Mouse (Mus musculus): ENCODE measurements around the gene Phkb. TPM values are rescaled to one million over a fixed set of nuclear protein-coding genes. Genes with fewer than 3 reads are reported as not detected.
A peak's percentile ranks its signal among the peaks of the same experiment; 100 is the strongest.

Gene Phkb
- total and polyA plus RNA-seq, 3 experiments, result 14.1 to 18.6 TPM; not detected in 1

DNA sequence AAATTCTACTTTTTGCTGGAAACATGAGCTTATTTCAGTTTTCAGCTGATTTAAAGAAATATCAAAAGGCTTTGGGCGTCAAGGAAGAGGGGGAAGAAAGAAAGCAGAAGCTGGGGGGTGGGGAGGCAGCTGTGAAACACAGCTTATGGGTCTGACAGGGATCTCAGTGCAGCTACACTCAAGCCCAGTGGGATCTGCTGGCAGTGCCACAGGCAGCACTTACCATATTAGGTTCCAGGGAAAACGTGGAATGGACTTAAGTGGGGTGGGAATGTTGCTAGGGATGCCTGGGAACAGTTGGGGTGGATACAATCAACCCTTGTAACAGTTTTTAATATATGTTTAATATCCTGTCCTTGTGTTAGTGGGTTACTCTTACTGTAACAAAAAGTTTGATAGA lies 201.3 kb downstream of the Phkb start (continued):
- no peak for TF ChIP-seq ZNF384 (IDR thresholded peaks at IDR 0.05; ENCODE audit: low read depth, low read length)
- no peak for TF ChIP-seq RCOR1 (IDR thresholded peaks at IDR 0.05; ENCODE audit: low read depth, low read length)

DNA sequence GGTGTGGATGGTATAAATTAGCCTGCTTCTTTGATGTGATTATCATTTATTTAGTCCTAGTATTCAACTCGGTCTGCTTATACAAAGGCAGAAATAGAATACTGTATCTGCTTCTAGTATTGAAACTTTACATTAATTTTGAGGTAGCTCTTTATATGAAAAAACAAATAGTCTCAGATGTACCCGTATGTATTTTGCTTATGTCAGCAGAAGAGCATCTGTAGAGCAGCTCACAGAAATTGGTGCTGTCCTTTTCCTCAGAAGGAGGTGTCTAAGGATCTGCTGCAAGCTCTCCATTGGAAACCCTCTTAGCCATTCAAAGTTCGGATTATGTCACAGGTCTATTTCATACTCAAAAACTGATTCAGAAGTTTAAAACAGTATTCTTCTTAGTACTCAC lies 210.1 kb downstream of the Phkb start:
- Histone ChIP-seq H3K27me3 (ENCODE audit: control insufficient read depth in 1 of 2, insufficient read depth in 2 of 2, low read length in 2 of 2) (no peaks in the 10 kb centered on the region), H3K27ac (ENCODE audit: control insufficient read depth, low read depth, low read length) (no peak overlapping the region), H3K9me3 (replicated peaks; ENCODE audit: insufficient read depth, low read length) (no peaks in the 10 kb centered on the region), H3K79me2 (ENCODE audit: control insufficient read depth, insufficient read depth, low read length, poor library complexity) (no peaks in the 10 kb centered on the region), H3K4me1 (ENCODE audit: control insufficient read depth in 1 of 2, insufficient read depth in 2 of 2, low read length in 2 of 2) (no peaks in the 10 kb centered on the region), H3K36me3 (ENCODE audit: control insufficient read depth in 1 of 2, insufficient read depth in 2 of 2, low read length in 2 of 2) (peaks cover 0 to 2% of the 10 kb centered on the region in 2 experiments; a peak in 1 of 4 replicates), H3K9ac (ENCODE audit: control insufficient read depth, low read depth, low read length, poor library complexity, severe bottlenecking) (no peak overlapping the region), H3K4me3 (ENCODE audit: control insufficient read depth in 1 of 2, insufficient read depth in 1 of 2, low read depth in 2 of 2, low read length in 2 of 2) (no peak overlapping the region)
- no peak for DNase-seq (ENCODE audit: low read depth, low spot score)
- TF ChIP-seq CHD2 (IDR thresholded peaks at IDR 0.05; ENCODE audit: low read length) (no peak), MAFK (IDR thresholded peaks at IDR 0.05; ENCODE audit: borderline replicate concordance, low read depth, low read length) (0 out of 2 replicates have a peak, but pooled peaks have one; percentile 31)

DNA sequence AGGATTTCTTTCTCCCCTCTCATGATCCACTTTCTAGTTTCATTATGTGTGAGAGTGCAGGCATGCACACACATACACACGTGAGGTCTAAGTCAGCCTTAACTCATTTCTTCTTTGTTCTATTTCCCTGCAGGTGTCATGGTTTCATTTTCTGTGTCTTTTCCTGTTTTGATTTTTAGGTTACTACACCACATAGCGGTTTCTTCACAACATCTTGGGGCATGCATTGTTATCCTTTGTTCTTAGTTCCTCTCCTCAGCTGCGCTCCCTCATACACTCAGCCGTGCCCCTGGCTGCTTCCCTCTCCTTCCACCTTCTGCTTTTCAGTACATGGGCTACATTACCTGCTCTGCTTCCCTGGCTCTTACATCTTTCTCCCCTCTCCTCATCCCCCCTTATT lies 211.2 kb downstream of the Phkb start:
- no peak for TF ChIP-seq USF1 (IDR thresholded peaks at IDR 0.05; ENCODE audit: low read depth, low read length)
- TF ChIP-seq ZC3H11A (IDR thresholded peaks at IDR 0.05; ENCODE audit: low read depth, low read length), result no peak
- TF ChIP-seq CHD1 (IDR thresholded peaks at IDR 0.05; ENCODE audit: low read depth, low read length), result no peak
- no peak for TF ChIP-seq USF2 (IDR thresholded peaks at IDR 0.05; ENCODE audit: borderline replicate concordance in 1 of 2, insufficient read depth in 1 of 2, low read depth in 1 of 2, low read length in 2 of 2)
- no peak for TF ChIP-seq MAZ (IDR thresholded peaks at IDR 0.05; ENCODE audit: low read depth, low read length)
- no peak for TF ChIP-seq MEF2A (IDR thresholded peaks at IDR 0.05; ENCODE audit: extremely low read depth, insufficient replicate concordance, low read depth, low read length, poor library complexity, severe bottlenecking)
- no peak for TF ChIP-seq POLR2A (IDR thresholded peaks at IDR 0.05; ENCODE audit: control insufficient read depth in 1 of 2, insufficient read depth in 1 of 2, low read depth in 1 of 2, low read length in 2 of 2, poor library complexity in 1 of 2)
- no peak for TF ChIP-seq MYC (IDR thresholded peaks at IDR 0.05; ENCODE audit: low read depth, low read length)
- no peak for TF ChIP-seq MAX (IDR thresholded peaks at IDR 0.05; ENCODE audit: low read length)
- TF ChIP-seq SMC3 (IDR thresholded peaks at IDR 0.05; ENCODE audit: low read depth, low read length), result no peak
- TF ChIP-seq RAD21 (IDR thresholded peaks at IDR 0.05; ENCODE audit: low read depth, low read length), result no peak
- TF ChIP-seq JUND (IDR thresholded peaks at IDR 0.05; ENCODE audit: low read depth, low read length), result no peak
- peaks cover 0 to 2% of the 10 kb centered on the region in 2 experiments; a peak in 1 of 4 replicates for H3K36me3 ChIP-seq (ENCODE audit: control insufficient read depth in 1 of 2, insufficient read depth in 2 of 2, low read length in 2 of 2)
- no peak for DNase-seq (ENCODE audit: low read depth, low spot score)

More for the DNA sequence above, 211.2 kb downstream of the Phkb start:
- H3K9me3 ChIP-seq (replicated peaks; ENCODE audit: insufficient read depth, low read length), result no peaks in the 10 kb centered on the region
- no peak overlapping the region for H3K4me3 ChIP-seq (ENCODE audit: control insufficient read depth in 1 of 2, insufficient read depth in 1 of 2, low read depth in 2 of 2, low read length in 2 of 2)
- H3K79me2 ChIP-seq (ENCODE audit: control insufficient read depth, insufficient read depth, low read length, poor library complexity), result no peaks in the 10 kb centered on the region
- H3K9ac ChIP-seq (ENCODE audit: control insufficient read depth, low read depth, low read length, poor library complexity, severe bottlenecking), result no peak overlapping the region
- no peaks in the 10 kb centered on the region for H3K27me3 ChIP-seq (ENCODE audit: control insufficient read depth in 1 of 2, insufficient read depth in 2 of 2, low read length in 2 of 2)
- no peaks in the 10 kb centered on the region for H3K4me1 ChIP-seq (ENCODE audit: control insufficient read depth in 1 of 2, insufficient read depth in 2 of 2, low read length in 2 of 2)
- no peak overlapping the region for H3K27ac ChIP-seq (ENCODE audit: control insufficient read depth, low read depth, low read length)

Data from MEL (cell line).